Mouse (Mus musculus) liver, embryonic 11.5 days (tissue): ENCODE data around the gene Rdh5. TPM values are rescaled to one million over a fixed set of nuclear protein-coding genes. Genes with fewer than 3 reads are reported as not detected.

Experiments
- ATAC-seq: fragments of 200-750 bp; cut with Nextera tagmentation; replicated peaks from 2 replicates; pipeline ENCODE4 v1.8.0; 2017; ENCODE audit warnings: moderate number of reproducible peaks, mild to moderate bottlenecking, moderate TSS enrichment, moderate library complexity; ENCODE audit not compliant: low FRiP score
- DNase-seq: peaks from one replicate; pipeline ENCODE4 v3.0.0-alpha.2; 2017; ENCODE audit warnings: low spot score
- H3K27ac ChIP-seq: fragments of 300-500 bp; sonication (generic); 2 replicates; pipeline ENCODE4 v1.5.1; 2014; ENCODE audit warnings: mild to moderate bottlenecking, low read depth, low read length, control low read depth
- H3K27me3 ChIP-seq: fragments of 300-500 bp; sonication (generic); replicated peaks from 2 replicates; pipeline ENCODE4 v1.6.1; 2014; ENCODE audit warnings: low read length, mixed read lengths; ENCODE audit not compliant: control insufficient read depth, insufficient read depth
- H3K36me3 ChIP-seq: fragments of 300-500 bp; sonication (generic); 2 replicates; pipeline ENCODE4 v1.6.1; 2014; ENCODE audit warnings: mild to moderate bottlenecking, low read length, moderate library complexity, mixed read lengths; ENCODE audit not compliant: control insufficient read depth, insufficient read depth
- H3K4me1 ChIP-seq: fragments of 300-500 bp; sonication (generic); replicated peaks from 2 replicates; pipeline ENCODE4 v1.6.1; 2014; ENCODE audit warnings: low read length, mixed read lengths; ENCODE audit not compliant: control insufficient read depth, insufficient read depth
- H3K4me2 ChIP-seq: fragments of 300-500 bp; sonication (generic); 2 replicates; pipeline ENCODE4 v1.6.1; 2014; ENCODE audit warnings: mild to moderate bottlenecking, control low read depth, moderate library complexity
- H3K4me3 ChIP-seq: fragments of 300-500 bp; sonication (generic); 2 replicates; pipeline ENCODE4 v1.5.1; 2014; ENCODE audit warnings: low read depth, low read length, control low read depth
- H3K9ac ChIP-seq: fragments of 300-500 bp; sonication (generic); 2 replicates; pipeline ENCODE4 v1.6.1; 2014; ENCODE audit warnings: low read depth, low read length, control low read depth
- H3K9me3 ChIP-seq: fragments of 300-500 bp; sonication (generic); 2 replicates; pipeline ENCODE4 v1.6.1; 2016; ENCODE audit warnings: low read length, inconsistent platforms, mixed read lengths; ENCODE audit not compliant: control insufficient read depth
- WGBS: fragments of 180-500 bp; shearing (Covaris S2); extraction: QIAGEN DNeasy Blood & Tissue Kit; methylation state at CpG from one replicate; pipeline ENCODE4 v1.1.7; 2014; 5-methylcytosine and 5-hydroxymethylcytosine counted together
- polyA plus RNA-seq: library from polyadenylated mRNA; unstranded; fragments of >200 nt; fragmentation: Nextera tagmentation; extraction: Ambion mirVana; gene quantifications from 2 replicates; pipeline ENCODE4 v1.2.1, GENCODE M21; 2014

Gene Rdh5
- polyA plus RNA-seq, 1 experiment from 2014 or later, result 13.1 TPM

- Histone ChIP-seq H3K36me3 (no peaks in the 10 kb centered on the region), H3K4me2 (no peak overlapping the region), H3K27ac (no peak overlapping the region), H3K4me3 (no peak overlapping the region), H3K9me3 (no peaks in the 10 kb centered on the region), H3K27me3 (peaks cover 3% of the 10 kb centered on the region; the same call in 1 of the 2 replicates), H3K4me1 (no peaks in the 10 kb centered on the region), H3K9ac (no peak overlapping the region)
- DNase-seq (no peak), ATAC-seq (no peak)
- WGBS, result 56% methylated on average over 16 of the region's 16 CpGs
These were observed 27.7 kb upstream of the Rdh5 start for GRCm38 (mm10) chr10:128950208-128950887.

GRCm38 (mm10) chr10:128947496-128947895 is 24.8 kb upstream of the Rdh5 start:
- Histone ChIP-seq H3K4me1 (no peaks in the 10 kb centered on the region), H3K4me2 (no peak overlapping the region), H3K27me3 (peaks cover 11% of the 10 kb centered on the region; the same call in 1 of the 2 replicates), H3K36me3 (no peaks in the 10 kb centered on the region), H3K4me3 (no peak overlapping the region), H3K9ac (no peak overlapping the region), H3K27ac (no peak overlapping the region), H3K9me3 (no peaks in the 10 kb centered on the region)
- ATAC-seq (no peak), DNase-seq (no peak)
- 81% methylated on average over 4 of the region's 4 CpGs for WGBS

GRCm38 (mm10) chr10:128945675-128946074 is 23.0 kb upstream of the Rdh5 start:
- 14% methylated on average over 3 of the region's 3 CpGs for WGBS
- no peak for DNase-seq

GRCm38 (mm10) chr10:128940475-128941061 is 17.9 kb upstream of the Rdh5 start:
- WGBS, result 77% methylated on average over 10 of the region's 10 CpGs
- no peaks in the 10 kb centered on the region for H3K4me1 ChIP-seq

More at GRCm38 (mm10) chr10:128945675-128946074, 23.0 kb upstream of the Rdh5 start:
- no peak overlapping the region for H3K9ac ChIP-seq
- ATAC-seq, result no peak
- H3K9me3 ChIP-seq, result no peaks in the 10 kb centered on the region
- 0 out of 2 replicates have a peak, but pooled peaks cover 11% of the 10 kb centered on the region for H3K27me3 ChIP-seq
- no peaks in the 10 kb centered on the region for H3K4me1 ChIP-seq
- H3K4me2 ChIP-seq, result no peak overlapping the region
- no peaks in the 10 kb centered on the region for H3K36me3 ChIP-seq
- no peak overlapping the region for H3K27ac ChIP-seq
- H3K4me3 ChIP-seq, result no peak overlapping the region

GRCm38 (mm10) chr10:128938974-128939373 is 16.3 kb upstream of the Rdh5 start:
- Histone ChIP-seq H3K9me3 (no peaks in the 10 kb centered on the region), H3K4me3 (no peak overlapping the region), H3K27me3 (peaks cover 32% of the 10 kb centered on the region), H3K9ac (no peak overlapping the region), H3K4me2 (no peak overlapping the region), H3K36me3 (no peaks in the 10 kb centered on the region), H3K4me1 (no peaks in the 10 kb centered on the region), H3K27ac (no peak overlapping the region)
- ATAC-seq, result no peak
- no peak for DNase-seq
- WGBS, result 51% methylated on average over 5 of the region's 5 CpGs

More at GRCm38 (mm10) chr10:128940475-128941061, 17.9 kb upstream of the Rdh5 start:
- Histone ChIP-seq H3K9me3 (no peaks in the 10 kb centered on the region), H3K4me2 (no peak overlapping the region), H3K36me3 (no peaks in the 10 kb centered on the region), H3K4me3 (no peak overlapping the region), H3K27ac (no peak overlapping the region), H3K9ac (no peak overlapping the region), H3K27me3 (peaks cover 19% of the 10 kb centered on the region)
- no peak for DNase-seq
- no peak; the same call in 1 of the 2 replicates for ATAC-seq

GRCm38 (mm10) chr10:128938457-128938856 is 15.8 kb upstream of the Rdh5 start:
- DNase-seq, result no peak
- WGBS, result 82% methylated on average over 9 of the region's 9 CpGs
- H3K9ac ChIP-seq, result no peak overlapping the region
- H3K27me3 ChIP-seq, result peaks cover 34% of the 10 kb centered on the region
- no peak for ATAC-seq
- H3K36me3 ChIP-seq, result no peaks in the 10 kb centered on the region
- H3K4me2 ChIP-seq, result no peak overlapping the region
- H3K4me1 ChIP-seq, result no peaks in the 10 kb centered on the region
- H3K4me3 ChIP-seq, result no peak overlapping the region
- H3K9me3 ChIP-seq, result no peaks in the 10 kb centered on the region
- H3K27ac ChIP-seq, result no peak overlapping the region

GRCm38 (mm10) chr10:128937756-128938390 is 15.2 kb upstream of the Rdh5 start:
- WGBS, result 66% methylated on average over 12 of the region's 12 CpGs
- no peaks in the 10 kb centered on the region for H3K9me3 ChIP-seq
- no peaks in the 10 kb centered on the region for H3K36me3 ChIP-seq
- no peak overlapping the region for H3K4me3 ChIP-seq
- ATAC-seq, result no peak
- peaks cover 37% of the 10 kb centered on the region for H3K27me3 ChIP-seq
- no peak overlapping the region for H3K9ac ChIP-seq
- H3K4me2 ChIP-seq, result no peak overlapping the region
- DNase-seq, result no peak
- H3K27ac ChIP-seq, result no peak overlapping the region
- H3K4me1 ChIP-seq, result no peaks in the 10 kb centered on the region

- peaks cover 52% of the 10 kb centered on the region for H3K27me3 ChIP-seq
- no peak overlapping the region for H3K4me2 ChIP-seq
- 69% methylated on average over 8 of the region's 8 CpGs for WGBS
- ATAC-seq, result no peak
- no peaks in the 10 kb centered on the region for H3K9me3 ChIP-seq
- no peaks in the 10 kb centered on the region for H3K36me3 ChIP-seq
- no peak overlapping the region for H3K27ac ChIP-seq
- no peak overlapping the region for H3K9ac ChIP-seq
- no peak for DNase-seq
- H3K4me1 ChIP-seq, result no peaks in the 10 kb centered on the region
- H3K4me3 ChIP-seq, result no peak overlapping the region
These were observed 13.2 kb upstream of the Rdh5 start for GRCm38 (mm10) chr10:128935826-128936440.
